Mouse (Mus musculus) neural tube, embryonic 15.5 days (tissue): ENCODE measurements around the gene U2surp. TPM values are rescaled to one million over a fixed set of nuclear protein-coding genes. Genes with fewer than 3 reads are reported as not detected.
"Not testable (repeated sequence)": the region's sequence is repeated elsewhere in the genome, so short reads cannot be mapped to it uniquely, and the experiment has no call there.

ENCODE experiments used
- ATAC-seq: fragments of 200-750 bp; cut with Nextera tagmentation; 2 replicates; pipeline ENCODE4 v1.8.0; 2017; ENCODE audit warnings: mild to moderate bottlenecking, moderate TSS enrichment, moderate library complexity; ENCODE audit not compliant: low FRiP score
- H3K27ac ChIP-seq: fragments of 300-500 bp; sonication (generic); replicated peaks from 2 replicates; pipeline ENCODE4 v1.5.1; 2015; ENCODE audit warnings: mild to moderate bottlenecking, inconsistent platforms
- H3K27me3 ChIP-seq: fragments of 300-500 bp; sonication (generic); replicated peaks from 2 replicates; pipeline ENCODE4 v1.6.1; 2015; ENCODE audit warnings: inconsistent platforms
- H3K36me3 ChIP-seq: fragments of 300-500 bp; sonication (generic); 2 replicates; pipeline ENCODE4 v1.6.1; 2015; ENCODE audit warnings: inconsistent platforms
- H3K4me1 ChIP-seq: fragments of 300-500 bp; sonication (generic); 2 replicates; pipeline ENCODE4 v1.6.1; 2015; ENCODE audit warnings: inconsistent platforms
- H3K4me2 ChIP-seq: fragments of 300-500 bp; sonication (generic); 2 replicates; pipeline ENCODE4 v1.6.1; 2015; ENCODE audit warnings: inconsistent platforms, mild to moderate bottlenecking, moderate library complexity
- H3K4me3 ChIP-seq: fragments of 300-500 bp; sonication (generic); replicated peaks from 2 replicates; pipeline ENCODE4 v1.5.1; 2015; ENCODE audit warnings: mild to moderate bottlenecking, inconsistent platforms
- H3K9ac ChIP-seq: fragments of 300-500 bp; sonication (generic); replicated peaks from 2 replicates; pipeline ENCODE4 v1.6.1; 2015; ENCODE audit warnings: mild to moderate bottlenecking, inconsistent platforms
- H3K9me3 ChIP-seq: fragments of 300-500 bp; sonication (generic); replicated peaks from 2 replicates; pipeline ENCODE4 v1.6.1; 2016; ENCODE audit warnings: inconsistent platforms
- WGBS: fragments of 180-500 bp; shearing (Covaris S2); methylation state at CpG from one replicate; pipeline ENCODE4 v1.1.7; 2015; ENCODE audit warnings: mixed read lengths; 5-methylcytosine and 5-hydroxymethylcytosine counted together
- polyA plus RNA-seq: library from polyadenylated mRNA; unstranded; fragments of >200 nt; fragmentation: Nextera tagmentation; extraction: Ambion mirVana; gene quantifications from 2 replicates; pipeline ENCODE4 v1.2.1, GENCODE M21; 2015

The U2surp gene
- polyA plus RNA-seq, 1 experiment from 2014 or later, result 115 TPM

- H3K4me2 ChIP-seq, result no peak overlapping the region
- WGBS, result 94% methylated on average over 3 of the region's 3 CpGs
- H3K27me3 ChIP-seq, result no peaks in the 10 kb centered on the region
- H3K9me3 ChIP-seq, result no peaks in the 10 kb centered on the region
- H3K4me1 ChIP-seq, result peaks cover 9% of the 10 kb centered on the region
- H3K4me3 ChIP-seq, result no peak overlapping the region
- no peak overlapping the region for H3K27ac ChIP-seq
- no peak overlapping the region for H3K9ac ChIP-seq
- H3K36me3 ChIP-seq, result no peaks in the 10 kb centered on the region
- no peak for ATAC-seq
Observed at GRCm38 (mm10) chr9:95505666-95506065, 6.1 kb downstream of the U2surp start.

- Histone ChIP-seq H3K9me3 (no peaks in the 10 kb centered on the region), H3K4me3 (no peak overlapping the region), H3K4me2 (no peak overlapping the region), H3K4me1 (no peaks in the 10 kb centered on the region), H3K9ac (no peak overlapping the region), H3K27me3 (no peaks in the 10 kb centered on the region), H3K27ac (no peak overlapping the region), H3K36me3 (0 out of 2 replicates have a peak, but pooled peaks cover 4% of the 10 kb centered on the region)
- no peak for ATAC-seq
Observed at GRCm38 (mm10) chr9:95499848-95500247, 11.9 kb downstream of the U2surp start.

GRCm38 (mm10) chr9:95495038-95495437 lies 16.8 kb downstream of the U2surp start:
- Histone ChIP-seq H3K9ac (no peak overlapping the region), H3K4me1 (no peaks in the 10 kb centered on the region), H3K36me3 (peaks cover 15% of the 10 kb centered on the region), H3K4me3 (no peak overlapping the region), H3K4me2 (no peak overlapping the region), H3K27ac (no peak overlapping the region), H3K27me3 (no peaks in the 10 kb centered on the region), H3K9me3 (no peaks in the 10 kb centered on the region)
- no peak for ATAC-seq
- WGBS, result 90% methylated on average over 1 of the region's 1 CpGs

GRCm38 (mm10) chr9:95493393-95493792 lies 18.4 kb downstream of the U2surp start:
- Histone ChIP-seq H3K27me3 (no peaks in the 10 kb centered on the region), H3K4me3 (no peak overlapping the region), H3K27ac (no peak overlapping the region), H3K4me1 (no peaks in the 10 kb centered on the region), H3K36me3 (peaks cover 23% of the 10 kb centered on the region), H3K9ac (no peak overlapping the region), H3K4me2 (no peak overlapping the region), H3K9me3 (no peaks in the 10 kb centered on the region)
- WGBS, result 84% methylated on average over 3 of the region's 3 CpGs
- ATAC-seq, result no peak

GRCm38 (mm10) chr9:95490003-95490402 lies 21.8 kb downstream of the U2surp start:
- peaks cover 23% of the 10 kb centered on the region for H3K36me3 ChIP-seq
- H3K27ac ChIP-seq, result no peak overlapping the region
- ATAC-seq, result no peak
- H3K4me2 ChIP-seq, result no peak overlapping the region
- no peak overlapping the region for H3K9ac ChIP-seq
- no peaks in the 10 kb centered on the region for H3K4me1 ChIP-seq
- H3K9me3 ChIP-seq, result no peaks in the 10 kb centered on the region
- no peak overlapping the region for H3K4me3 ChIP-seq
- no peaks in the 10 kb centered on the region for H3K27me3 ChIP-seq
- 95% methylated on average over 3 of the region's 3 CpGs for WGBS

- no peak overlapping the region for H3K27ac ChIP-seq
- H3K4me2 ChIP-seq, result no peak overlapping the region
- H3K9ac ChIP-seq, result no peak overlapping the region
- H3K36me3 ChIP-seq, result peaks cover 23% of the 10 kb centered on the region
- no peaks in the 10 kb centered on the region for H3K27me3 ChIP-seq
- ATAC-seq, result no peak
- H3K9me3 ChIP-seq, result no peaks in the 10 kb centered on the region
- no peak overlapping the region for H3K4me3 ChIP-seq
- no peaks in the 10 kb centered on the region for H3K4me1 ChIP-seq
Observed at GRCm38 (mm10) chr9:95488861-95489260, 22.9 kb downstream of the U2surp start.

GRCm38 (mm10) chr9:95479981-95480380 lies 31.8 kb downstream of the U2surp start:
- H3K9ac ChIP-seq, result no peak overlapping the region
- 93% methylated on average over 3 of the region's 3 CpGs for WGBS

GRCm38 (mm10) chr9:95478443-95478842 lies 33.4 kb downstream of the U2surp start:
- H3K9me3 ChIP-seq, result no peaks in the 10 kb centered on the region
- no peak for ATAC-seq
- H3K4me2 ChIP-seq, result no peak overlapping the region
- peaks cover 47% of the 10 kb centered on the region for H3K36me3 ChIP-seq
- no peaks in the 10 kb centered on the region for H3K27me3 ChIP-seq
- no peak overlapping the region for H3K9ac ChIP-seq
- H3K4me3 ChIP-seq, result no peak overlapping the region
- H3K27ac ChIP-seq, result no peak overlapping the region
- 93% methylated on average over 5 of the region's 5 CpGs for WGBS
- no peaks in the 10 kb centered on the region for H3K4me1 ChIP-seq

More at GRCm38 (mm10) chr9:95479981-95480380, 31.8 kb downstream of the U2surp start:
- peaks cover 42% of the 10 kb centered on the region for H3K36me3 ChIP-seq
- no peak overlapping the region for H3K27ac ChIP-seq
- H3K4me1 ChIP-seq, result no peaks in the 10 kb centered on the region
- no peak overlapping the region for H3K4me3 ChIP-seq
- no peaks in the 10 kb centered on the region for H3K9me3 ChIP-seq
- no peak for ATAC-seq
- no peak overlapping the region for H3K4me2 ChIP-seq
- no peaks in the 10 kb centered on the region for H3K27me3 ChIP-seq

- Histone ChIP-seq H3K36me3 (peaks cover 45% of the 10 kb centered on the region), H3K4me3 (no peak overlapping the region), H3K9me3 (no peaks in the 10 kb centered on the region), H3K4me2 (no peak overlapping the region), H3K27me3 (no peaks in the 10 kb centered on the region), H3K9ac (no peak overlapping the region), H3K27ac (no peak overlapping the region), H3K4me1 (no peaks in the 10 kb centered on the region)
- ATAC-seq, result no peak
- WGBS, result 100% methylated on average over 1 of the region's 1 CpGs
Observed at GRCm38 (mm10) chr9:95472926-95473325, 38.9 kb downstream of the U2surp start.

- H3K36me3 ChIP-seq, result peaks cover 47% of the 10 kb centered on the region
- WGBS, result 94% methylated on average over 7 of the region's 7 CpGs
Observed at GRCm38 (mm10) chr9:95469011-95469576, 42.7 kb downstream of the U2surp start.

GRCm38 (mm10) chr9:95464028-95464427 lies 47.8 kb downstream of the U2surp start:
- 100% methylated on average over 1 of the region's 1 CpGs for WGBS

More at GRCm38 (mm10) chr9:95469011-95469576, 42.7 kb downstream of the U2surp start:
- H3K4me2 ChIP-seq, H3K9ac ChIP-seq, H3K27ac ChIP-seq, H3K27me3 ChIP-seq, H3K9me3 ChIP-seq, ATAC-seq, H3K4me1 ChIP-seq, H3K4me3 ChIP-seq: not testable (repeated sequence)

GRCm38 (mm10) chr9:95451931-95452330 lies 59.9 kb downstream of the U2surp start:
- H3K4me2 ChIP-seq, result no peak overlapping the region
- no peaks in the 10 kb centered on the region for H3K27me3 ChIP-seq
- H3K27ac ChIP-seq, result no peak overlapping the region
- no peak for ATAC-seq
- H3K9me3 ChIP-seq, result no peaks in the 10 kb centered on the region
- WGBS, result 50% methylated on average over 3 of the region's 3 CpGs
- H3K9ac ChIP-seq, result no peak overlapping the region
- H3K4me1 ChIP-seq, result no peaks in the 10 kb centered on the region
- H3K36me3 ChIP-seq, result no peaks in the 10 kb centered on the region
- H3K4me3 ChIP-seq, result no peak overlapping the region

More at GRCm38 (mm10) chr9:95464028-95464427, 47.8 kb downstream of the U2surp start:
- H3K36me3 ChIP-seq, result peaks cover 35% of the 10 kb centered on the region
- H3K4me2 ChIP-seq, result no peak overlapping the region
- no peak overlapping the region for H3K4me3 ChIP-seq
- H3K4me1 ChIP-seq, result no peaks in the 10 kb centered on the region
- no peak overlapping the region for H3K9ac ChIP-seq
- no peak for ATAC-seq
- no peak overlapping the region for H3K27ac ChIP-seq
- no peaks in the 10 kb centered on the region for H3K27me3 ChIP-seq
- no peaks in the 10 kb centered on the region for H3K9me3 ChIP-seq
